ENCODE assay signal across 33 mouse cellular contexts in genomic region chr13:23138880-23139279, GRCm38 (mm10). TPM values are rescaled to one million over a fixed set of nuclear protein-coding genes. Genes with fewer than 3 reads are reported as not detected.
DNase-seq lines count a peak whose midpoint lies in the region; ATAC-seq and TF ChIP-seq lines count a peak whose summit lies in the region.
"Had no signal": no experiment of that assay in that cellular context is flagged by ENCODE, and none has a peak within 500 bp of the region (broad histone marks: within the 10 kb centered on the region; RNA-seq: fewer than 3 reads in every experiment).

No protein-coding gene starts in this region.

- no peaks in the 10 kb centered on the region for H3K4me1 ChIP-seq in forebrain, embryonic 15.5 days
- no peaks in the 10 kb centered on the region for H3K4me1 ChIP-seq in forebrain, embryonic 10.5 days
- no peaks in the 10 kb centered on the region for H3K4me1 ChIP-seq in forebrain, postnatal 0 days (ENCODE audit: insufficient read depth)
- H3K4me1 ChIP-seq: embryonic facial prominence, embryonic 12.5 days; heart, embryonic 10.5 days; limb, embryonic 13.5 days; liver, embryonic 12.5 days; megakaryocyte, embryonic 14.5 days; midbrain, embryonic 13.5 days; neural tube, embryonic 13.5 days; stomach, embryonic 15.5 days had no signal

- no peak for TF ChIP-seq CTCF in brain, embryonic 14.5 days (IDR thresholded peaks at IDR 0.05; ENCODE audit: borderline replicate concordance, extremely low read depth, insufficient read depth, insufficient read length)
- no peak for TF ChIP-seq CTCF in forebrain, postnatal 0 days (IDR thresholded peaks at IDR 0.05; ENCODE audit: low read depth)

- no peaks in the 10 kb centered on the region for H3K9me3 ChIP-seq in forebrain, embryonic 15.5 days
- no peaks in the 10 kb centered on the region for H3K9me3 ChIP-seq in forebrain, embryonic 10.5 days
- no peaks in the 10 kb centered on the region for H3K9me3 ChIP-seq in forebrain, postnatal 0 days (ENCODE audit: low read length)
- H3K9me3 ChIP-seq: embryonic facial prominence, embryonic 12.5 days; heart, embryonic 10.5 days; limb, embryonic 13.5 days; liver, embryonic 12.5 days; midbrain, embryonic 13.5 days; neural tube, embryonic 13.5 days; stomach, embryonic 15.5 days had no signal

- no peak for DNase-seq in forebrain, embryonic 10.5 days (ENCODE audit: extremely low spot score, low spot score)
- peak; percentile 80 for DNase-seq in brain, embryonic 14.5 days (ENCODE audit: low read depth)
- peak; percentile 53 for DNase-seq in forebrain, postnatal 0 days
- DNase-seq in layer of hippocampus, postnatal 14 days (ENCODE audit: low spot score in 2 of 2) = peak; percentile 24 to 63
- DNase-seq in adrenal gland, postnatal 25 days = no peak
- DNase-seq in right cerebral cortex, postnatal 4 days = no peak
- DNase-seq: adrenal gland, adult 2 months; cerebellum, adult 8-10 months; kidney, postnatal 25 days; lung, adult 18-20 months; thymus, postnatal 25 days had no signal

- H3K27ac ChIP-seq in forebrain, embryonic 15.5 days (replicated peaks) = peak overlapping the region; percentile 54
- no peak overlapping the region for H3K27ac ChIP-seq in forebrain, embryonic 10.5 days
- H3K27ac ChIP-seq in forebrain, postnatal 0 days (ENCODE audit: low read depth, low read length) = no peak overlapping the region
- H3K27ac ChIP-seq: embryonic facial prominence, embryonic 12.5 days; heart, embryonic 10.5 days; limb, embryonic 13.5 days; liver, embryonic 12.5 days; midbrain, embryonic 13.5 days; neural tube, embryonic 13.5 days; stomach, embryonic 15.5 days had no signal

- no peak overlapping the region for H3K4me2 ChIP-seq in forebrain, embryonic 15.5 days (replicated peaks)
- no peak overlapping the region for H3K4me2 ChIP-seq in forebrain, postnatal 0 days (ENCODE audit: low read depth)
- H3K4me2 ChIP-seq: embryonic facial prominence, embryonic 12.5 days; limb, embryonic 13.5 days; liver, embryonic 12.5 days; midbrain, embryonic 13.5 days; neural tube, embryonic 13.5 days; stomach, embryonic 15.5 days had no signal

- H3K9ac ChIP-seq in forebrain, embryonic 15.5 days (replicated peaks) = no peak overlapping the region
- no peak overlapping the region for H3K9ac ChIP-seq in forebrain, postnatal 0 days
- H3K9ac ChIP-seq: embryonic facial prominence, embryonic 12.5 days; limb, embryonic 13.5 days; liver, embryonic 12.5 days; midbrain, embryonic 13.5 days; neural tube, embryonic 13.5 days; stomach, embryonic 15.5 days had no signal

- no peak for TF ChIP-seq POLR2A in brain, embryonic 14.5 days (IDR thresholded peaks at IDR 0.05; ENCODE audit: borderline replicate concordance, extremely low read depth, insufficient read depth, insufficient read length, poor library complexity, severe bottlenecking)

- H3K27me3 ChIP-seq in forebrain, embryonic 15.5 days = no peaks in the 10 kb centered on the region
- no peaks in the 10 kb centered on the region for H3K27me3 ChIP-seq in forebrain, embryonic 10.5 days (ENCODE audit: poor library complexity, severe bottlenecking)
- H3K27me3 ChIP-seq in forebrain, postnatal 0 days (ENCODE audit: insufficient read depth, low read length) = no peaks in the 10 kb centered on the region
- H3K27me3 ChIP-seq: embryonic facial prominence, embryonic 12.5 days; limb, embryonic 13.5 days; liver, embryonic 12.5 days; megakaryocyte, embryonic 14.5 days; midbrain, embryonic 13.5 days; neural tube, embryonic 13.5 days; stomach, embryonic 15.5 days had no signal

- peak; percentile 88 for ATAC-seq in forebrain, embryonic 15.5 days (replicated peaks)
- ATAC-seq in forebrain, postnatal 0 days = peak; percentile 55
- ATAC-seq: hindbrain, embryonic 16.5 days; intestine, embryonic 16.5 days; liver, embryonic 12.5 days; midbrain, embryonic 13.5 days had no signal

- 44% methylated on average over 2 of the region's 2 CpGs for WGBS in forebrain, embryonic 15.5 days
- WGBS in forebrain, embryonic 10.5 days = 91% methylated on average over 2 of the region's 2 CpGs
- 39% methylated on average over 2 of the region's 2 CpGs for WGBS in forebrain, postnatal 0 days

- no peak overlapping the region for H3K4me3 ChIP-seq in forebrain, embryonic 15.5 days
- H3K4me3 ChIP-seq in forebrain, embryonic 10.5 days = no peak overlapping the region
- no peak overlapping the region for H3K4me3 ChIP-seq in forebrain, postnatal 0 days (ENCODE audit: low read depth, low read length)
- H3K4me3 ChIP-seq: embryonic facial prominence, embryonic 12.5 days; erythroblast, embryonic 14.5 days; heart, embryonic 10.5 days; limb, embryonic 13.5 days; liver, embryonic 12.5 days; megakaryocyte, embryonic 14.5 days; midbrain, embryonic 13.5 days; neural tube, embryonic 13.5 days; stomach, embryonic 15.5 days had no signal

- H3K36me3 ChIP-seq in forebrain, embryonic 15.5 days = no peaks in the 10 kb centered on the region
- no peaks in the 10 kb centered on the region for H3K36me3 ChIP-seq in forebrain, embryonic 10.5 days (replicated peaks)
- H3K36me3 ChIP-seq in forebrain, postnatal 0 days (ENCODE audit: insufficient read depth) = no peaks in the 10 kb centered on the region
- H3K36me3 ChIP-seq: embryonic facial prominence, embryonic 12.5 days; heart, embryonic 10.5 days; limb, embryonic 13.5 days; liver, embryonic 12.5 days; midbrain, embryonic 13.5 days; neural tube, embryonic 13.5 days; stomach, embryonic 15.5 days had no signal

RNA-seq across cellular contexts. Expression of gene Vmn1r218, which starts 5.9 kb away (rescaled TPM):
- polyA plus RNA-seq in forebrain, embryonic 15.5 days (2015; fragmentation: Nextera tagmentation; extraction: Ambion mirVana) = not detected in 2 replicates
- not detected in 2 replicates for polyA plus RNA-seq in forebrain, embryonic 10.5 days (2016; fragmentation: Nextera tagmentation; extraction: Ambion mirVana)
- not detected in 2 replicates for polyA plus RNA-seq in brain, embryonic 14.5 days (2012; rRNA removed)
- total RNA-seq in forebrain, postnatal 0 days (2014; rRNA removed) = not detected in 2 replicates
- polyA plus RNA-seq in forebrain, postnatal 0 days (2015; fragmentation: Nextera tagmentation; extraction: Ambion mirVana) = not detected in 2 replicates
- total RNA-seq in layer of hippocampus, postnatal 14 days (2021) = not detected
- not detected in 2 replicates for total RNA-seq in adrenal gland, postnatal 25 days (2021)
- total RNA-seq: adrenal gland, adult 2 months; gastrocnemius, adult 8-10 months; hematopoietic stem cell, adult 5-6 weeks; left cerebral cortex, adult 18-20 months; left cerebral cortex, postnatal 25 days; MEL had no signal
- polyA plus RNA-seq: adrenal gland, adult 2 months; C2C12; embryonic facial prominence, embryonic 12.5 days; erythroblast, embryonic 14.5 days; frontal cortex, adult 2 months; gonadal fat pad, adult 2 months; heart, embryonic 10.5 days; heart, embryonic 16.5 days; hindbrain, embryonic 16.5 days; intestine, embryonic 16.5 days; kidney, embryonic 14.5 days; limb, embryonic 13.5 days; liver, embryonic 12.5 days; midbrain, embryonic 13.5 days; neural tube, embryonic 13.5 days; stomach, embryonic 15.5 days had no signal

RNA-seq across cellular contexts. Expression of gene Vmn1r219, which starts 20.2 kb away (rescaled TPM):
- not detected in 2 replicates for polyA plus RNA-seq in forebrain, embryonic 15.5 days (2015; fragmentation: Nextera tagmentation; extraction: Ambion mirVana)
- polyA plus RNA-seq in forebrain, embryonic 10.5 days (2016; fragmentation: Nextera tagmentation; extraction: Ambion mirVana) = 0.02 and 0.04 TPM in 2 replicates
- polyA plus RNA-seq in brain, embryonic 14.5 days (2012; rRNA removed) = not detected in 2 replicates
- total RNA-seq in forebrain, postnatal 0 days (2014; rRNA removed) = not detected in 2 replicates
- polyA plus RNA-seq in forebrain, postnatal 0 days (2015; fragmentation: Nextera tagmentation; extraction: Ambion mirVana) = not detected in 2 replicates
- not detected for total RNA-seq in layer of hippocampus, postnatal 14 days (2021)
- total RNA-seq in adrenal gland, postnatal 25 days (2021) = not detected in 2 replicates
- total RNA-seq: adrenal gland, adult 2 months; gastrocnemius, adult 8-10 months; hematopoietic stem cell, adult 5-6 weeks; left cerebral cortex, adult 18-20 months; left cerebral cortex, postnatal 25 days; MEL had no signal
- polyA plus RNA-seq: adrenal gland, adult 2 months; C2C12; erythroblast, embryonic 14.5 days; frontal cortex, adult 2 months; gonadal fat pad, adult 2 months; hindbrain, embryonic 16.5 days; intestine, embryonic 16.5 days; limb, embryonic 13.5 days; liver, embryonic 12.5 days; midbrain, embryonic 13.5 days; neural tube, embryonic 13.5 days; stomach, embryonic 15.5 days had no signal

RNA-seq across cellular contexts. Expression of gene Vmn1r217, which starts 20.9 kb away (rescaled TPM):
- polyA plus RNA-seq in forebrain, embryonic 15.5 days (2015; fragmentation: Nextera tagmentation; extraction: Ambion mirVana) = not detected in 2 replicates
- not detected in 2 replicates for polyA plus RNA-seq in forebrain, embryonic 10.5 days (2016; fragmentation: Nextera tagmentation; extraction: Ambion mirVana)
- polyA plus RNA-seq in brain, embryonic 14.5 days (2012; rRNA removed) = not detected in 2 replicates
- total RNA-seq in forebrain, postnatal 0 days (2014; rRNA removed) = not detected in 2 replicates
- not detected in 2 replicates for polyA plus RNA-seq in forebrain, postnatal 0 days (2015; fragmentation: Nextera tagmentation; extraction: Ambion mirVana)
- total RNA-seq in layer of hippocampus, postnatal 14 days (2021) = not detected
- total RNA-seq in adrenal gland, postnatal 25 days (2021) = not detected in 2 replicates
- total RNA-seq: adrenal gland, adult 2 months; gastrocnemius, adult 8-10 months; hematopoietic stem cell, adult 5-6 weeks; left cerebral cortex, adult 18-20 months; left cerebral cortex, postnatal 25 days; MEL had no signal
- polyA plus RNA-seq: adrenal gland, adult 2 months; C2C12; embryonic facial prominence, embryonic 12.5 days; erythroblast, embryonic 14.5 days; frontal cortex, adult 2 months; gonadal fat pad, adult 2 months; heart, embryonic 10.5 days; heart, embryonic 16.5 days; hindbrain, embryonic 16.5 days; intestine, embryonic 16.5 days; kidney, embryonic 14.5 days; limb, embryonic 13.5 days; liver, embryonic 12.5 days; midbrain, embryonic 13.5 days; neural tube, embryonic 13.5 days; stomach, embryonic 15.5 days had no signal

RNA-seq across cellular contexts. Expression of gene Vmn1r220, which starts 48.9 kb away (rescaled TPM):
- polyA plus RNA-seq in forebrain, embryonic 15.5 days (2015; fragmentation: Nextera tagmentation; extraction: Ambion mirVana) = not detected in 2 replicates
- polyA plus RNA-seq in forebrain, embryonic 10.5 days (2016; fragmentation: Nextera tagmentation; extraction: Ambion mirVana) = not detected in 2 replicates
- polyA plus RNA-seq in brain, embryonic 14.5 days (2012; rRNA removed) = not detected in 2 replicates
- not detected in 2 replicates for total RNA-seq in forebrain, postnatal 0 days (2014; rRNA removed)
- polyA plus RNA-seq in forebrain, postnatal 0 days (2015; fragmentation: Nextera tagmentation; extraction: Ambion mirVana) = not detected in 2 replicates
- not detected for total RNA-seq in layer of hippocampus, postnatal 14 days (2021)
- not detected in 2 replicates for total RNA-seq in adrenal gland, postnatal 25 days (2021)
- total RNA-seq: adrenal gland, adult 2 months; gastrocnemius, adult 8-10 months; hematopoietic stem cell, adult 5-6 weeks; left cerebral cortex, adult 18-20 months; left cerebral cortex, postnatal 25 days; MEL had no signal
- polyA plus RNA-seq: adrenal gland, adult 2 months; C2C12; embryonic facial prominence, embryonic 12.5 days; erythroblast, embryonic 14.5 days; frontal cortex, adult 2 months; gonadal fat pad, adult 2 months; heart, embryonic 10.5 days; heart, embryonic 16.5 days; hindbrain, embryonic 16.5 days; intestine, embryonic 16.5 days; kidney, embryonic 14.5 days; limb, embryonic 13.5 days; liver, embryonic 12.5 days; midbrain, embryonic 13.5 days; neural tube, embryonic 13.5 days; stomach, embryonic 15.5 days had no signal

Comparison
In these comparisons a context has a peak if more than half of its experiments do, and no peak if none do; other contexts are left out.
1. DNase-seq: peak in brain, embryonic 14.5 days (single experiment), forebrain, postnatal 0 days (single experiment) and layer of hippocampus, postnatal 14 days (2 of 2); none in forebrain, embryonic 10.5 days (single experiment), adrenal gland, postnatal 25 days (single experiment) and right cerebral cortex, postnatal 4 days (single experiment).